Comparison of ENCODE assay signal across 16 mouse cellular contexts in genomic region chr4:59560141-59560540, GRCm38 (mm10). TPM values are rescaled to one million over a fixed set of nuclear protein-coding genes. Genes with fewer than 3 reads are reported as not detected.
A peak's percentile ranks its signal among the peaks of the same experiment; 100 is the strongest.
DNase-seq lines count a peak whose midpoint lies in the region; ATAC-seq lines count a peak whose summit lies in the region.
"Had no signal": no experiment of that assay in that cellular context is flagged by ENCODE, and none has a peak within 500 bp of the region (broad histone marks: within the 10 kb centered on the region; RNA-seq: fewer than 3 reads in every experiment).

No protein-coding gene starts in this region.

- no peak for ATAC-seq in activated CD4-positive, CD25-positive, alpha-beta regulatory T cell, adult 4 months
- ATAC-seq: forebrain, embryonic 16.5 days; intestine, embryonic 16.5 days had no signal

- DNase-seq in adrenal gland, adult 2 months, result peak; percentile 76
- no peak for DNase-seq in adrenal gland, adult 18-20 months (ENCODE audit: low spot score in 2 of 2)
- DNase-seq in 3134 (ENCODE audit: extremely low read depth, insufficient read length, low spot score) (peak; percentile 51), NIH3T3 (ENCODE audit: low read depth) (peak; percentile 59)
- DNase-seq in adrenal gland, postnatal 25 days, result peak; percentile 14
- no peak for DNase-seq in ovary, adult 18-20 months (ENCODE audit: low spot score)
- DNase-seq in layer of hippocampus, adult 9-11 months, result no peak
- DNase-seq: cerebellum, adult 11 months; cerebellum, adult 8-10 months; cerebellum, postnatal 14 days; gastrocnemius, adult 2 months; gastrocnemius, postnatal 25 days; kidney, adult 2 months had no signal

RNA-seq across cellular contexts. Expression of gene Ptbp3, which starts 11.0 kb away (rescaled TPM):
- 100 to 1,000 TPM in 1 of 2 experiments, 10 to 100 TPM in 1; 84.2 to 111 TPM for total RNA-seq in adrenal gland, adult 2 months (2021)
- polyA plus RNA-seq in adrenal gland, adult 2 months (2012; rRNA removed), result 22.5 and 40.9 TPM in 2 replicates
- 100 to 1,000 TPM in 1 of 2 experiments, 10 to 100 TPM in 1; 80.6 to 101 TPM for total RNA-seq in adrenal gland, adult 18-20 months (2021)
- 119 and 128 TPM in 2 replicates for total RNA-seq in adrenal gland, postnatal 25 days (2021)
- polyA plus RNA-seq in activated CD4-positive, CD25-positive, alpha-beta regulatory T cell, adult 4 months (2017; shearing (Covaris generic)), result 100 to 1,000 TPM in 1 of 2 experiments, 10 to 100 TPM in 1; 93.8 to 108 TPM

RNA-seq across cellular contexts. Expression of gene Hsdl2, which starts 21.2 kb away (rescaled TPM):
- 100 to 1,000 TPM in 1 of 2 experiments, 10 to 100 TPM in 1; 73.7 to 106 TPM for total RNA-seq in adrenal gland, adult 2 months (2021)
- 8.7 and 8.9 TPM in 2 replicates for polyA plus RNA-seq in adrenal gland, adult 2 months (2012; rRNA removed)
- total RNA-seq in adrenal gland, adult 18-20 months (2021), result 100 to 1,000 TPM in 1 of 2 experiments, 10 to 100 TPM in 1; 69.3 to 117 TPM
- 65.0 and 77.2 TPM in 2 replicates for total RNA-seq in adrenal gland, postnatal 25 days (2021)
- 10 to 100 TPM; 32.6 to 42.3 TPM for polyA plus RNA-seq in activated CD4-positive, CD25-positive, alpha-beta regulatory T cell, adult 4 months (2017; shearing (Covaris generic))

Comparison
In these comparisons a context has a peak if more than half of its experiments do, and no peak if none do; other contexts are left out.
1. DNase-seq: peak in adrenal gland, adult 2 months (single experiment), 3134 (single experiment), NIH3T3 (single experiment) and adrenal gland, postnatal 25 days (single experiment); none in adrenal gland, adult 18-20 months (0 of 2), ovary, adult 18-20 months (single experiment) and layer of hippocampus, adult 9-11 months (single experiment).